Mouse (Mus musculus): ENCODE measurements around the gene Scube2. TPM values are rescaled to one million over a fixed set of nuclear protein-coding genes. Genes with fewer than 3 reads are reported as not detected.

Scube2 gene
- polyA plus RNA-seq, 1 experiment = 0.35 TPM

GRCm38 (mm10) chr7:109881561-109882099 lies 16.2 kb upstream of the Scube2 start:
- TF ChIP-seq CTCF (IDR thresholded peaks at IDR 0.05; ENCODE audit: extremely low read depth, insufficient read depth, low read length) = no peak
- no peak for TF ChIP-seq POLR2A (IDR thresholded peaks at IDR 0.05; ENCODE audit: extremely low read depth, insufficient read depth, low read length)
- Histone ChIP-seq H3K4me1 (ENCODE audit: control insufficient read depth, insufficient read depth, low read length) (no peaks in the 10 kb centered on the region; the same call in 1 of the 2 replicates), H3K4me3 (ENCODE audit: insufficient read depth, low read length) (no peak overlapping the region), H3K27ac (ENCODE audit: insufficient read depth, low read length) (no peak overlapping the region)

GRCm38 (mm10) chr7:109879158-109879557 lies 13.7 kb upstream of the Scube2 start:
- H3K4me3 ChIP-seq (ENCODE audit: insufficient read depth, low read length) = no peak overlapping the region
- TF ChIP-seq POLR2A (IDR thresholded peaks at IDR 0.05; ENCODE audit: extremely low read depth, insufficient read depth, low read length) (no peak), CTCF (IDR thresholded peaks at IDR 0.05; ENCODE audit: extremely low read depth, insufficient read depth, low read length) (no peak)
- H3K27ac ChIP-seq (ENCODE audit: insufficient read depth, low read length) = no peak overlapping the region
- no peaks in the 10 kb centered on the region; the same call in 1 of the 2 replicates for H3K4me1 ChIP-seq (ENCODE audit: control insufficient read depth, insufficient read depth, low read length)

DNA sequence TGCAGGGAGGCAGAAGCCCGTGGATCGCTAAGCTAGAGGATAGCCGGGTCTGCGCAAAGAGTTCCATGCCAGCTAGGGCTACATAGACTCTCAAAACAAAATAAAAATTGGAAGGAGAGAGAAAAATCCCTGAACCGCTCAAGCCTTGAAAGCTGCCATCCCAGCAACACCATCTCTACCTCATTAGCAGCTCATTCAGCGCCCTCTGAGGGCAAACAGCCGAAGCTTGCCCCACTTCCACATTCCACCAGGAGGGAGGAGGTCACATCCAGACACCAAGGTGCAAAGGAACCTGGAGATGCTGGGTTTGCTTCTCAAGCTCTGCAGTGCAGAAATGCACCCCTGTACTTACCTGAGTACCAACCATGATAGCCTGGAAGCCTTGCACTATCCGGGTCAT lies 10.6 kb upstream of the Scube2 start:
- no peak overlapping the region for H3K4me3 ChIP-seq (ENCODE audit: insufficient read depth, low read length)
- no peak overlapping the region for H3K27ac ChIP-seq (ENCODE audit: insufficient read depth, low read length)
- TF ChIP-seq POLR2A (IDR thresholded peaks at IDR 0.05; ENCODE audit: extremely low read depth, insufficient read depth, low read length) = no peak
- TF ChIP-seq CTCF (IDR thresholded peaks at IDR 0.05; ENCODE audit: extremely low read depth, insufficient read depth, low read length) = no peak
- no peaks in the 10 kb centered on the region for H3K4me1 ChIP-seq (ENCODE audit: control insufficient read depth, insufficient read depth, low read length)

DNA sequence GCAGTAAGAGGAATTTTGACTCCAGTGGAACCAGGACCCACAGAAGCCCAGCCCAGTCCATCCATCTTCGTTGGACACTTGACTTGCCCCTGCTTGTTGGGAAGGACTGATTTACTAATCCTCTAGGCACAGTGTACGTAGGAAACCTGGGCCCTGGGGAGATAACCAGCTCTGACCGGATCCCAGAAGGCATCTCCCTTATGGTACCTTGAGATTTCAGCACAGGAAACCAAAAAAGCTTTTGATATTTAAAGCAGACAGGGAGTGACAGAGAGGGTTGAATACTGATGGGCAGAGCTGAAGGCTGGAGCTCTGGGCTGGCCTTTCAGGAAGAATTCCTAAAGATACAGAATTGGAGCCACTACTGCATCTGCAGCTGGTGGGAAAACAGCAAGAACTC lies 10.1 kb upstream of the Scube2 start:
- Histone ChIP-seq H3K4me1 (ENCODE audit: control insufficient read depth, insufficient read depth, low read length) (no peaks in the 10 kb centered on the region), H3K27ac (ENCODE audit: insufficient read depth, low read length) (no peak overlapping the region), H3K4me3 (ENCODE audit: insufficient read depth, low read length) (no peak overlapping the region)
- TF ChIP-seq POLR2A (IDR thresholded peaks at IDR 0.05; ENCODE audit: extremely low read depth, insufficient read depth, low read length) = no peak
- TF ChIP-seq CTCF (IDR thresholded peaks at IDR 0.05; ENCODE audit: extremely low read depth, insufficient read depth, low read length) = no peak

DNA sequence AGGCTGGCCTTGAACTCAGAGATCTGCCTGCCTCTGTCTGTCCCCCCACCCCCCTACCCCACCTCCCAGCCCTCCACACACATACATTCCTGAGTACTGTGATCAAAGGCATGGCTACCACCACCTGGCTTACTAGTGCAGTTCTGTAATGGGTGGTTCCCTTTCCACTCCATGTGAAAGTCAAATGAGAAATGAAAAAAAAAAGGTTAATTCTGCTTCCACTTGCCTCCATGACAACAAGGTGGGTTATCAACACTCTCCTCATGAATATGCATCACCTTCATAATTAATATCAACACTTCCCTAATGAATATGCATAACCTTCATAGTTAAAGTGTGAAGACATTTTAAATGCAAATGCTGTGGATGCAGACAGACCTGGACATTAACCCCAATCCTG lies 9.6 kb upstream of the Scube2 start:
- Histone ChIP-seq H3K27ac (ENCODE audit: insufficient read depth, low read length) (no peak overlapping the region), H3K4me1 (ENCODE audit: control insufficient read depth, insufficient read depth, low read length) (no peaks in the 10 kb centered on the region), H3K4me3 (ENCODE audit: insufficient read depth, low read length) (no peak overlapping the region)
- TF ChIP-seq POLR2A (IDR thresholded peaks at IDR 0.05; ENCODE audit: extremely low read depth, insufficient read depth, low read length) (no peak), CTCF (IDR thresholded peaks at IDR 0.05; ENCODE audit: extremely low read depth, insufficient read depth, low read length) (no peak)

DNA sequence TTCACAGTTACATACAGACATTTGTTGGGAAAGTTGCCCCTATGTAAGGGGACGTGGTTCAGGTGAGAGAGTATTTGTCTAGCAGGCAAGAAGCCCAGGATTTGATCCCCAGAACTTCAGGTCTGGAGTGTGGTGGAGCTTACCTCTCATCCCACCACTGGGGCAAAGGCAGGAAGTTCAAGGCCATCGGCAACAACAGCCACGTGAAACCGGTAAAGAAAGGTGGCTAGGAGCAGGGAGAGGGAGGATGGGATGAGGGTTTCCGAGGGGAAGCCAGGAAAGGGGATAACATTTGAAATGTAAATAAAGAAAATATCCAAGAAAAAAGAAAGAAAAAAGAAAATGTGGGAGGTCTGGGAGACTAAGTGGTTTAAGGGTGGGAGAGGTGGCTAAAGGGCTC lies 7.7 kb upstream of the Scube2 start:
- no peak overlapping the region for H3K4me3 ChIP-seq (ENCODE audit: insufficient read depth, low read length)
- H3K4me1 ChIP-seq (ENCODE audit: control insufficient read depth, insufficient read depth, low read length) = no peaks in the 10 kb centered on the region
- TF ChIP-seq CTCF (IDR thresholded peaks at IDR 0.05; ENCODE audit: extremely low read depth, insufficient read depth, low read length) (no peak), POLR2A (IDR thresholded peaks at IDR 0.05; ENCODE audit: extremely low read depth, insufficient read depth, low read length) (no peak)
- no peak overlapping the region for H3K27ac ChIP-seq (ENCODE audit: insufficient read depth, low read length)

DNA sequence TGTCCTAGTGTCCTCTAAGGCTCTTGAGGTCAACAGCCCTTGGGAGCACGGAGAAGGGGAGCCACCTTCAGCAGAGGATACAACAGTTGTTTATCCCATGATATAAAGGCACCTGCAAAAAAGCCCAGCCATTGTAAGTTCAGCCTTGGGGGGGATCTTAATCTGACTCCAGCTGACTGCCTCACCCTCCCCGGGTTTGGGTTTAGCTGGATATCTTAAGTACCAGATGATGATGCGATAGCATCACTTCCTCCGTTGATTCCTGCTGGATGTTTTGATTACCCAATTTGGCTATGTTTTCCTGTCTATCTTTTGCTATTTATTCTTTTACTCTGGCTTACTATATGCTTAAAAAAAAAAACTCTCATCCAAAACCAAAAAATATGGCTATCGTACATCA lies 5.8 kb upstream of the Scube2 start:
- Histone ChIP-seq H3K27ac (ENCODE audit: insufficient read depth, low read length) (no peak overlapping the region), H3K4me3 (ENCODE audit: insufficient read depth, low read length) (no peak overlapping the region)
- TF ChIP-seq CTCF (IDR thresholded peaks at IDR 0.05; ENCODE audit: extremely low read depth, insufficient read depth, low read length) (no peak), POLR2A (IDR thresholded peaks at IDR 0.05; ENCODE audit: extremely low read depth, insufficient read depth, low read length) (no peak)

GRCm38 (mm10) chr7:109868498-109868897 lies 3.0 kb upstream of the Scube2 start:
- TF ChIP-seq CTCF (IDR thresholded peaks at IDR 0.05; ENCODE audit: extremely low read depth, insufficient read depth, low read length) (peak; percentile 31), POLR2A (IDR thresholded peaks at IDR 0.05; ENCODE audit: extremely low read depth, insufficient read depth, low read length) (no peak)
- no peaks in the 10 kb centered on the region for H3K4me1 ChIP-seq (ENCODE audit: control insufficient read depth, insufficient read depth, low read length)
- no peak overlapping the region for H3K27ac ChIP-seq (ENCODE audit: insufficient read depth, low read length)
- no peak overlapping the region for H3K4me3 ChIP-seq (ENCODE audit: insufficient read depth, low read length)

More for the DNA sequence above, 5.8 kb upstream of the Scube2 start:
- H3K4me1 ChIP-seq (ENCODE audit: control insufficient read depth, insufficient read depth, low read length) = no peaks in the 10 kb centered on the region

DNA sequence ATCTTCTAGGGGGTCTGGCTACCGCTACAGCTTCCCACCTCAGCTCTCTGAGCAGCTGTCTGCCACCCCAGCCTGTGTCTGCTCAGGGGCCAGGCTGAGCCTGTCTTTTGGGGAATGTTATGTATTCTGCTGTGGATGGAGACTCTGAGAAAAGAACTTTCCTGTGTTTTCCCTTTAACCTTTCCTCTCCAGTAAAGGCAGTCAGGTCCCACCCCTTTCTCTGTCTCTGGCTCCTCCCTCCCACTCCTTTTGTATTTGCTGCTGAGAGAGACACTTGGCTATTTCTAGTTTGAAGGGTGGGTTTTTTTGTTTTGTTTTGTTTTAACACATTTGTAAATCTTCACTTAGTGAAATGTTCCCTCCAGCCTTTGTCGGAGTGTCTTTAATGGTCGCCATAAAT lies 1.2 kb upstream of the Scube2 start:
- no peak for TF ChIP-seq CTCF (IDR thresholded peaks at IDR 0.05; ENCODE audit: extremely low read depth, insufficient read depth, low read length)
- no peak for TF ChIP-seq POLR2A (IDR thresholded peaks at IDR 0.05; ENCODE audit: extremely low read depth, insufficient read depth, low read length)
- Histone ChIP-seq H3K4me3 (ENCODE audit: insufficient read depth, low read length) (no peak overlapping the region), H3K27ac (ENCODE audit: insufficient read depth, low read length) (no peak overlapping the region), H3K4me1 (ENCODE audit: control insufficient read depth, insufficient read depth, low read length) (no peaks in the 10 kb centered on the region)

GRCm38 (mm10) chr7:109863561-109863960 lies 1.9 kb downstream of the Scube2 start:
- H3K4me3 ChIP-seq (ENCODE audit: insufficient read depth, low read length) = no peak overlapping the region
- H3K27ac ChIP-seq (ENCODE audit: insufficient read depth, low read length) = no peak overlapping the region
- no peaks in the 10 kb centered on the region for H3K4me1 ChIP-seq (ENCODE audit: control insufficient read depth, insufficient read depth, low read length)
- TF ChIP-seq POLR2A (IDR thresholded peaks at IDR 0.05; ENCODE audit: extremely low read depth, insufficient read depth, low read length) = no peak
- no peak for TF ChIP-seq CTCF (IDR thresholded peaks at IDR 0.05; ENCODE audit: extremely low read depth, insufficient read depth, low read length)
